In genomic region chr11:102781523-102781922, GRCm38 (mm10) we compare ENCODE assay signal across 19 mouse cellular contexts. TPM values are rescaled to one million over a fixed set of nuclear protein-coding genes. Genes with fewer than 3 reads are reported as not detected.
"Had no signal": no experiment of that assay in that cellular context is flagged by ENCODE, and none has a peak within 500 bp of the region (broad histone marks: within the 10 kb centered on the region; RNA-seq: fewer than 3 reads in every experiment).

No protein-coding gene starts in this region.

- H3K36me3 ChIP-seq: lung, embryonic 15.5 days; stomach, embryonic 15.5 days had no signal

- H3K27me3 ChIP-seq: lung, embryonic 15.5 days; midbrain, embryonic 15.5 days; neural tube, embryonic 12.5 days; stomach, embryonic 15.5 days had no signal

- ATAC-seq: lung, postnatal 0 days; midbrain, embryonic 13.5 days; midbrain, embryonic 15.5 days had no signal

- H3K9ac ChIP-seq: lung, embryonic 15.5 days; midbrain, embryonic 13.5 days; neural tube, embryonic 12.5 days; stomach, embryonic 15.5 days had no signal

- H3K27ac ChIP-seq: lung, embryonic 15.5 days; macrophage; midbrain, embryonic 13.5 days; midbrain, embryonic 15.5 days; neural tube, embryonic 12.5 days; stomach, embryonic 15.5 days; stomach, postnatal 0 days had no signal

- DNase-seq: lung, postnatal 14 days; lung, postnatal 36 days; right cerebral cortex, postnatal 14 days; thymus, adult 2 months; thymus, postnatal 25 days; thymus, postnatal 4 days had no signal

- H3K4me3 ChIP-seq: lung, embryonic 15.5 days; megakaryocyte, embryonic 14.5 days; midbrain, embryonic 13.5 days; midbrain, embryonic 15.5 days; neural tube, embryonic 12.5 days; stomach, embryonic 15.5 days had no signal

- H3K9me3 ChIP-seq: lung, embryonic 15.5 days; midbrain, embryonic 13.5 days; midbrain, embryonic 15.5 days; neural tube, embryonic 12.5 days; stomach, embryonic 15.5 days had no signal

- H3K4me2 ChIP-seq: lung, embryonic 15.5 days; midbrain, embryonic 11.5 days; midbrain, embryonic 13.5 days; midbrain, embryonic 15.5 days; neural tube, embryonic 12.5 days; stomach, embryonic 15.5 days had no signal

RNA-seq across cellular contexts. Expression of gene Adam11, which starts 20.3 kb away (rescaled TPM):
- total RNA-seq: neutrophil, adult 5-6 weeks had no signal

RNA-seq across cellular contexts. Expression of gene Gjc1, which starts 38.0 kb away (rescaled TPM):
- total RNA-seq: megakaryocyte progenitor cell, adult 5-6 weeks; monocyte, adult 5-6 weeks; neutrophil, adult 5-6 weeks had no signal
- polyA plus RNA-seq: macrophage had no signal

RNA-seq across cellular contexts. Expression of gene Higd1b, which starts 54.1 kb away (rescaled TPM):
- total RNA-seq: megakaryocyte progenitor cell, adult 5-6 weeks; monocyte, adult 5-6 weeks; neutrophil, adult 5-6 weeks had no signal
- polyA plus RNA-seq: macrophage; midbrain, embryonic 11.5 days; neural tube, embryonic 12.5 days had no signal
